Mouse (Mus musculus) testis, adult 2 months (tissue): Measurements from ENCODE around the gene Gja8.

Experiments
- CTCF ChIP-seq: fragments of 200-500 bp; IDR thresholded peaks from 2 replicates; pipeline ENCODE4 v1.5.1; 2012; ENCODE audit warnings: low read depth, mild to moderate bottlenecking, inconsistent platforms, low read length, moderate library complexity; ENCODE audit not compliant: control insufficient read depth, insufficient read depth, insufficient replicate concordance
- POLR2A ChIP-seq: fragments of 200-500 bp; IDR thresholded peaks from 2 replicates; pipeline ENCODE4 v1.6.1; 2012; ENCODE audit warnings: low read depth, mild to moderate bottlenecking, inconsistent platforms, low read length, moderate library complexity; ENCODE audit not compliant: control insufficient read depth

- no peak for TF ChIP-seq CTCF
- TF ChIP-seq POLR2A = peak; percentile 87
These were observed 20.8 kb downstream of the Gja8 start, which contains the start of gene Gpr89 for GRCm38 (mm10) chr3:96904851-96905541.
